Mouse (Mus musculus): ENCODE measurements around the gene Zfp30.

Gene Zfp30

GRCm38 (mm10) chr7:29783871-29784551 is at the start of gene Zfp30:
Zfp30 (plus strand) TSS chr7:29783998.
- peak; percentile 93 for DNase-seq (ENCODE audit: low spot score)

GRCm38 (mm10) chr7:29742258-29742657 is 41.5 kb upstream of the Zfp30 start:
- DNase-seq (ENCODE audit: low spot score) = no peak

GRCm38 (mm10) chr7:29760476-29760875 is 23.3 kb upstream of the Zfp30 start:
- DNase-seq (ENCODE audit: low spot score) = no peak

GRCm38 (mm10) chr7:29764702-29765101 is 19.1 kb upstream of the Zfp30 start:
- DNase-seq (ENCODE audit: low spot score) = no peak

GRCm38 (mm10) chr7:29767058-29767686 is 16.6 kb upstream of the Zfp30 start:
- DNase-seq (ENCODE audit: low spot score) = peak; percentile 86

GRCm38 (mm10) chr7:29768090-29768900 is 15.5 kb upstream of the Zfp30 start, which contains the start of gene Zfp84:
Zfp84 (plus strand) TSS chr7:29768552.
- DNase-seq (ENCODE audit: low spot score) = peak; percentile 91

- DNase-seq (ENCODE audit: low spot score) = no peak
Observed at GRCm38 (mm10) chr7:29768980-29769379, 14.8 kb upstream of the Zfp30 start.

GRCm38 (mm10) chr7:29773503-29773902 is 10.3 kb upstream of the Zfp30 start:
- no peak for DNase-seq (ENCODE audit: low spot score)

GRCm38 (mm10) chr7:29774371-29774770 is 9.4 kb upstream of the Zfp30 start:
- no peak for DNase-seq (ENCODE audit: low spot score)

- DNase-seq (ENCODE audit: low spot score) = no peak
Observed at GRCm38 (mm10) chr7:29776568-29776967, 7.2 kb upstream of the Zfp30 start.

GRCm38 (mm10) chr7:29777372-29777771 is 6.4 kb upstream of the Zfp30 start:
- DNase-seq (ENCODE audit: low spot score) = no peak

- no peak for DNase-seq (ENCODE audit: low spot score)
Observed at GRCm38 (mm10) chr7:29785023-29785422, 1.2 kb downstream of the Zfp30 start.

- no peak for DNase-seq (ENCODE audit: low spot score)
Observed at GRCm38 (mm10) chr7:29785888-29786287, 2.1 kb downstream of the Zfp30 start.

- DNase-seq (ENCODE audit: low spot score) = no peak
Observed at GRCm38 (mm10) chr7:29792906-29793305, 9.1 kb downstream of the Zfp30 start.

GRCm38 (mm10) chr7:29807046-29807445 is 23.2 kb downstream of the Zfp30 start:
- DNase-seq (ENCODE audit: low spot score) = no peak

- DNase-seq (ENCODE audit: low spot score) = no peak
Observed at GRCm38 (mm10) chr7:29812244-29812643, 28.4 kb downstream of the Zfp30 start.

- no peak for DNase-seq (ENCODE audit: low spot score)
Observed at GRCm38 (mm10) chr7:29814381-29814780, 30.6 kb downstream of the Zfp30 start.

GRCm38 (mm10) chr7:29815061-29815784 is 31.4 kb downstream of the Zfp30 start:
- DNase-seq (ENCODE audit: low spot score) = peak; percentile 7

GRCm38 (mm10) chr7:29815910-29816429 is 32.2 kb downstream of the Zfp30 start, which contains the start of gene Zfp790:
Zfp790 (plus strand) TSS chr7:29816114.
- DNase-seq (ENCODE audit: low spot score) = peak; percentile 94

- DNase-seq (ENCODE audit: low spot score) = peak; percentile 68
Observed at GRCm38 (mm10) chr7:29818619-29819254, 34.9 kb downstream of the Zfp30 start.

GRCm38 (mm10) chr7:29828001-29828400 is 44.2 kb downstream of the Zfp30 start:
- no peak for DNase-seq (ENCODE audit: low spot score)
